Mouse (Mus musculus) fibroblast of lung, adult 2 months (primary cell): ENCODE results near the gene Zfp981.
"Not testable (repeated sequence)": the region's sequence is repeated elsewhere in the genome, so short reads cannot be mapped to it uniquely, and the experiment has no call there.

Experiments used
- DNase-seq: peaks from one replicate; pipeline ENCODE4 v3.0.0-alpha.2; 2011; ENCODE audit warnings: low read depth

The Zfp981 gene

DNA sequence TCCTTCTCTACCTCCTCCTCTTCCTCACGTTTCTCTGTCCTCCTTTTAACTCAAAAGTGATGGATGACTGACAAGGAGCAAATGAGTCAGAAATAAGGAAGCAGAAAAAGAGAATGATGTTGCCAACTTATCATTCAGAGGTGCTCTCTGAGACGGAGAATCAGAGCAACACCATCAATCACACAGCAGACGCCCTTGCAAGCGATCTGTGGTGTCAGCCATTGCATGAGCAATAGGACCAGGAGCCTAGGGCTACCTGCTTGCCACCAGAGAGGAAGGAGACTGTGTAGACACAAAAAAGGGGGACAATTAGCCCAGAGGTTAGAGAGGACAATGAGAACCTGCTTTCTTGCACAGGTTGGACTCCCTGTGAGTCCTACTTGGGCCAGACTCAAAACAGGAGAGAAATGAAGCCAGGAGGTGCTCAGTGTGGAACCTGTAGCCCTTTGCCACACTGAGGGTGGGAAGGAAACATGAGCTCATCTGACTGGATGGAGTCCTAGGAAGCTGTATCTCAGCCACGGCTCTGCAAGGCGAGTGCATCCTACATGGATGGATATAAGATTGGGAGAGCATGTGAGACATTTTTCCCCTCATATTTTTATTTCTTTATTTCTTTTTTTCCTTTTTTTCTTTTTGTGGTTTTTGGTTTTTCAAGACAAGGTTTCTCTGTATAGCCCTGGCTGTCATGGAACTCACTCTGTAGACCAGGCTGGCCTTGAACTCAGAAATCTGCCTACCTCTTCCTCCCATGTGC, 16.5 kb upstream of the Zfp981 start:
- not testable (repeated sequence) for DNase-seq

DNA sequence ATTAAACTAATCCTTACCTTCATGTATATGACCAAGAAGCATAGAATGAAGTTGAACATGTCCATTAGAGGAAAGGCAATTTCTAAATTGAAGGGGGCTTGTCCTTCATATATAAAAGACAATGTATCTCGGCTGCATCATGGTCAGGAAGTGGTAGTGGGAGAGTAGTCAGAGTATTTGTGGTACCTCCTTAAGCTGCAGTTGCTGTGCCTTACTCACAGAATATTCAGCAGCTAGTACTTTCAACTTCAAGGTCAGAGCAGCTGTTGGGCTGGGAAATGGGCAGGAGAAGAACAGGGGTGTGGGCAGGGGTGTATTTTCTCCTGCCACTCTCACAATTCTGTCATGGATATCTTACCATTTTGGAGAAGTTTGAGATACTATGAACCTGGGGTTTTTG, 15.1 kb upstream of the Zfp981 start:
- not testable (repeated sequence) for DNase-seq

- not testable (repeated sequence) for DNase-seq
Observed at GRCm38 (mm10) chr4:146489196-146489595, 12.6 kb upstream of the Zfp981 start.

DNA sequence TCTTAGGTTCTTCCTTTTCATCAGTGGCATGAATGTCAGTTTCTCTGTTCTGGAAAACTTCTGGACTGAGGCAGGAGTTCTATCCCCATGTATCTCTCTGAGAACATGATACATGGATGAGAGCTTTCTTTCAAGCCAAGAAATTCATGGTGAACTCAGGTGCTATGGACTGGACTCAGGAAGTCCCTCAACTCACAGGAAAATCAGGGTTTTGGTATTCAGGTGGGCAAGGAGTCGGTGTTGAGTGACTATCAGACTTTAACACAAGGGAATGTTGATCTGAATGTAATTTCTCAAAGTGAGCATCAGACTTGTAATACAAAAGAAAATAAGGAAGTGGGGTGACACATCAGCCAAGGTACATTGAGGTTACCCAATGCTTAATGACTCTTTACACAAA, 9.8 kb upstream of the Zfp981 start:
- DNase-seq = not testable (repeated sequence)

GRCm38 (mm10) chr4:146492439-146492838, 9.4 kb upstream of the Zfp981 start:
- no peak for DNase-seq

DNA sequence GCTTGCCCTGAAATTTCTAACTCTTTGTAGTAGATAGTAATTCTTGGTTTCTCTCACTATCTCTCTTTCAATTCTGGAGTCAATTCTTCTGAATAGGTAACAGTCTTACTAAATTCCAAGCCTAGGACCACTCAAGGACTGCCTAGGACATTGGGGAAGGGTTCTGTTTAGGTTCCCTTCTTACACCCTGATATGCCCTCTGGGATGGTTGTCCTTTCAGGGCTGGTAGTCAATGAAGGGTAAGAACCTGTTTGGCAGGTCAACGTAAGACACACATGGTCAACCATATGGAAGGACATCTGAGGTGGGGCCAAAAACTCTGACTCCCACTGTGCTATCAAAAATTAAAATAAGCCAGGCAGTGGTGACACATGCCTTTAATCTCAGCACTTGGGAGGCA, 9.0 kb upstream of the Zfp981 start:
- no peak for DNase-seq

- DNase-seq = not testable (repeated sequence)
Observed at GRCm38 (mm10) chr4:146493319-146493907, 8.4 kb upstream of the Zfp981 start.

GRCm38 (mm10) chr4:146494980-146495379, 6.8 kb upstream of the Zfp981 start:
- DNase-seq = no peak

GRCm38 (mm10) chr4:146497695-146498275, 4.0 kb upstream of the Zfp981 start:
- not testable (repeated sequence) for DNase-seq

- DNase-seq = not testable (repeated sequence)
Observed at GRCm38 (mm10) chr4:146509029-146509428, 7.2 kb downstream of the Zfp981 start.

DNA sequence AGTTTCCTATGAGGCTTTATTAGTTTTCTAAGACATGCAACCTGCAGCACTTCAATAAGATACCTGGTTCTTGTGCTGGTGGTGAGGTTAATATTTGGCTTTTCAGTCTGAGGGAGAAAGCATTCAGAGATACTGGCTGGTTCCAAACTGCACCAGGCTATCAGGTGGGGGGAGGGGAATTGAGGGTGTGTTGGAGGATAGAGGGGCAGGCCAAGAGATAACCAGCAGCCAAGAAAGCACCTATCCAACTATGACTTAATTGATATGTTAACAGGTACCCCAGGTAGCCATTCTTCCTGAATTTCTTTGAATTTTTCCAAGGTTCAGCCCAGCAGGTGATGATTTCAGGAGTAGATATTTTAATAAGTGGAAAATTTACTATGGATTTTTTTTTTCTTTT, 10.0 kb downstream of the Zfp981 start:
- not testable (repeated sequence) for DNase-seq

- DNase-seq = no peak
Observed at GRCm38 (mm10) chr4:146516474-146516873, 14.6 kb downstream of the Zfp981 start.

DNA sequence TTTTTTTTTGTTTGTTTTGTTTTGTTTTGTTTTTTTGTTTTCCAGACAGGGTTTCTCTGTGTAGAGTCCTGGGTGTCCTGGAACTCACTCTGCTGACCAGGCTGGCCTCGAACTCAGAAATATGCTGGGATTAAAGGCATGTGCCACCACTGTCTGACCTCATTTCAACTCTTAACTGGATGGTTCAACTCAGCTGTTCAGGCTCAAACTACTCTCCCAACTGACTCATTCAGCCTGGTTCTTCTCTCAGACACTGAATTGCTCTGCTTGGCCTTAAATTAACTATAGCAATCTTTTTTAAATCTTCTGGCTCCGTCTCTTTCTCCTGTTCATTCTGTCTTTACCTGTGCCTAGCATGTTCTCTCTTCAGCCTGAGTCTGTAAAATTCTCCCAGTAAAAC, 15.3 kb downstream of the Zfp981 start:
- not testable (repeated sequence) for DNase-seq

DNA sequence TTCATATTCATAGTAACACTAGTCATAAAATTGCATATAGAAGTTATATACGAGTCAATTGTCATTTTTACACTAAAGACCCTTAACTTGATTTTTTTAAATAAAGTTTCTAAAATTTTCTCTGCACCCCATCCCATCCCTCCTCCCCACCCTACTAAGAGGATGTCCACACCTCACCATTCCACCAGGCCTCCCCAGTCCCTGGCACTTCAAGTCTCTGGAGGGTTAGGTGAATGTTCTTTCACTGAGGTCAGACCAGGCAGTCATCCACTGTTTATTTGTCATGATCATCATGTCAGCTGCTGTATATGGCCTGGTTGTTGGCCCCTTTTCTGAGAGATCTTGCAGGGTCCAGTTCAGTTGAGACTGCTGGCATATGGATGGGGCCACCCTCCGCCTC, 18.9 kb downstream of the Zfp981 start:
- no peak for DNase-seq

DNA sequence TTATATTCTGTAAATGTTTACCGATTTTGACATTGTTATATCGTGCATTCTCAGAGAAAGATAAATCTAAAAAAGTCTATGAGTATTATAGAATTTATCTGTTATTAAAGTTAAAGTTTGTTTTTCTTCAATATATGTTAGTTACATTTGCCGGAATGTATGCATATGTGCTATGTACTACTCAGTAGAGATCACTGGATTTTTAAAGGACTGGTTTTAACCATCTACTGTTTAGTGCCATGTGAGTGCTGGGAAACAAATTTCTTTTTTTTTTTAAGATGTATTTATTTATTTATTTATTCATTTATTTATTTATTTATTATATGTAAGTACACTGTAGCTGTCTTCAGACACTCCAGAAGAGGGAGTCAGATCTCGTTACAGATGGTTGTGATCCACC, 32.7 kb downstream of the Zfp981 start:
- no peak for DNase-seq

- DNase-seq = no peak
Observed at GRCm38 (mm10) chr4:146535883-146536282, 34.1 kb downstream of the Zfp981 start.

DNA sequence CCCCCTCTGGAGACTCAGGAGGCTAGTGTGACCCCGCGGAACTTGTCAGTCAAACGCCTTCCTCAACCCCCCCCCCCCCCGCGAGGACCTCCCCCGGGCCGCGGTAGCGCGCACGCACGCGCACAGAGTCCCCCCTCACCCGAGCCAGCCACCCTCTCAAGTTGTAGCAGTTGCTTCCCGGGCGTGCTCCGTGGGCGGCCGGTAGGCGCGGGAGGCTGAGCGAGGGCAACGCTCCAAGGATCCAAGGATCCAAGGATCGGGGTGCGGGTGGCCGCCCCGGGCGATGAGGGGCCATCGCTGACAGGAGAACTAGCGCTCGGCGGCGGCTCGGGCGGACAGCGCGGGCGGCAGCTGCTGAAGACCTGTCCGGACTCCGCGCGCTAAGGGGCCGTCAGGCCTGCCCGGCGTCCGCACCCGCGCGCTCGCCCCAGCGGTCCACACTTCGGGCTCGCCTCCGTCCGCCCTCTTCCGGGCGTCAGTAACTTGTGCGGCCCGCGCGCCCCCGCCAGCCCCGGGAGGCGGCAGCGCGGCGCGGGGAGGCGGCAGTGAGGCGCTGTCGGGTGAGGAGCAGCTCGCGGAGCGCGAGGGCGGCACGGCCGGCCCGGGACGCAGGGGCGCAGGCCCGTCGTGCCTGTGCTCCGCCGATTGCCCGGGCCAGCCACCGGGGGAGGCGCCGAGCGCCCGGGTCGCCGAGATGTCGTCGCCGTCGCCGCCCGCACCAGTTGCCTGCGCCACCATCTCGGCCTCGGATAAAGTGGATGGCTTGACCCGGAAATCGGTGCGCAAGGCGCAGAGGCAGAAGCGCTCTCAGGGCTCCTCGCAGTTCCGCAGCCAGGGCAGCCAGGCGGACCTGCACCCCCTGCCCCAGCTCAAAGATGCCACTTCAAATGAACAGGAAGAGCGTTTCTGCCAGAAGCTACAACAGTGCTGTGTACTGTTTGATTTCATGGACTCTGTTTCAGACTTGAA, 78.4 kb downstream of the Zfp981 start:
- not testable (repeated sequence) for DNase-seq
